Mouse (Mus musculus) naive thymus-derived CD4-positive, alpha-beta T cell, adult 2 months (primary cell): ENCODE data around the gene Psmd14.

ENCODE experiments used
- DNase-seq: peaks from one replicate; pipeline ENCODE4 v3.0.0-alpha.2; 2011; ENCODE audit warnings: low read depth

The Psmd14 gene

DNA sequence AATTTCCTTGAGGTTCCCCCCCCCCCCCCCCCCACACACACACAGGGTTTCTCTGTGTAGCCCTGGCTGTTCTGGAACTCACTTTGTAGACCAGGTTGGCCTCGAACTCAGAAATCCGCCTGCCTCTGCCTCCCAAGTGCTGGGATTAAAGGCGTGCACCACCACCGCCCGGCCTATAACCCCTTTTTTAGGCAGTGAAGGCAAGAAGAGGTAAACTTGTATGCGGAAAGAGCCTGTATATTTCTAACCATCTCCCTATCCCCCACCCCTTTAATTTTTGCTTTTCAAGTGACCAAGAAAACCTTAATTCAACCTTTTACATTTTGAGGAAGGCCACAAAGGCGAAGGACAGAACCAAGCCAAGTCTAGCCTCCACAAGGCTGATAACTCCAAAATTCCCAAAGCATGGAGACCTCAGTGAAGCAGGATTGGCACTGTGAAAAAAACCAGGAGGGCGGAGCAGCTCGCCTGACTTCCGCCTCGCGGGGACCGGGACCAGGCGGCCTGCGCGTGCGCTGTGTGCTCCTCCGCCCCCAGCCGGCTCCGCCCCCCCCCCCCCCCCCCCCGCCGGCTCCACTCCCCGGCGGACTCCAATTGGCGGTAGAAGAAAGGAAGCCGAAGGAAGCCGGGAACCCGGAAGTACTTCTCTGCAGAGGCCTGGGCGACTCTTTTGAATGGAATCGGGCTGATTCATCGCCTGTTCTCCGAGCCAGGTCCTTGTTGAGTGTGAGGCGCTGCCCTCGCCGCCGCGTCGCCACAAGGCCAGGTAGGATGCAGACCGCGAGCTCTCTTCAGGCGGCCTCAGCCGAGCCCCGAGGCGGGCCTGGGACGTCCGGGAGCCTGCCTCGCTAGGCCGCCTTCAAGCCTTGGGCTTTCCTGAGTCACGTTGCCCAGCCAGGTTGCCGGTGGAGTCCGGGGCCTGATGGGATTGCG is at the start of gene Psmd14:
Gene Psmd14 (plus strand): TSS at position 587 of the 933 bp plus-strand sequence.
- DNase-seq = peak; percentile 91

DNA sequence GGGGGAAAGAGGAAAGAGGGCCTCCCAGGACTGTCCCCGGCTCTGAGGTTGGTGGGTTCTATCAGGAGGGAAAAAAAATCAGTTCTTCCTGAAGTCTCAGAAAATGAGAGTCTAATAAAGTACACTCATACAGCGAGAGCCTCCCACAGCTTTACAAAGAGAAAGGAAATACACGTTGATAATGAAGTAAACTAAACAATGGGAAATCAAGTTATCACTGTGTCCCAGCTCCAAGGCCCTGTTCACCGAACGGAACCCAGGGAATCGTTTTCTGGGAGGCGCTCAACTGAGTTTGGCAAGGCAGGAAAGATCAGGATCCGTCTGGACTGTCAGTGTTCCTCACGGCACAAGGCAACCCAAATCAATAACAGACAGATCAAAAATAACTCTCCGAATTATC is 48.7 kb upstream of the Psmd14 start:
- DNase-seq = no peak

GRCm38 (mm10) chr2:61663573-61664241 is 47.8 kb upstream of the Psmd14 start:
- no peak for DNase-seq

DNA sequence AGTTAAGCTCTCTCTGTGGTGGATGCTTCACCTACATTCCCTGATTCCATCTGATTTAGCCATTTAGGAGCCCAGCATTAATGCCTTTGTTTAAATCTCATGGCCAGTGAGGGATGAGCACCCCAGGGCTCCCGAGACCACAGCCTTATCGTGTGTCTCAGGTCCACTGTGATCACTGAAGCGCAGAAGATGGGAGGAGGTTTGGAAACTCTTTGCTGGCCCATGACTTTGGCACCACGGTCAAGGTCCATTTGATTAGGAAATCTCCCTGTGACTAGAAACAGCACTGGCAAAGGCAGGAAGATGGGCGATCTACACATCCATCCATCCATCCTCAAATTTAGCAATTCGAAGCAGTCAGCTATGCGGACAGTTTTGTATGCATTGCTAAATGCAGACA is 44.1 kb upstream of the Psmd14 start:
- DNase-seq = no peak

- DNase-seq = peak; percentile 63
Measured at GRCm38 (mm10) chr2:61668260-61668659, 43.2 kb upstream of the Psmd14 start.

GRCm38 (mm10) chr2:61674555-61674954 is 36.9 kb upstream of the Psmd14 start:
- DNase-seq = no peak

DNA sequence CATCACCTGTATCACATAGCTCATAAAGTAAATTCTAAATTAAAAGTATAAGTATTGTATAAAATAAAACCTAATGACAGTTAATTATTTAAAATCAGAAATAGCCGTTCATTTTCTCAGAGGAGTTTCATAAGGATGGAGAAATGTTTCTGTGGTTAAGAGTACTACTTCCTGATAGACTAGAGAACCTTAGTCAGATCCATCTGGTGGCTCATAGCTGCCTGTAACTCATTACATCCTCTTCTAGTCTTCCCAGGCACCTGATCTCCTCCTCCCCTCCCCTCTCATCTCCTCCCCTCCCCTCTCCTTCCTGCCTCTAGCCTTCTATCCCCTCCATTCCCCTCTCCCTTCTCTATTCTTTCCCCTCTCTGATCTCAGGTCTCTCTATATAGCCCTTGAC is 29.9 kb upstream of the Psmd14 start:
- no peak for DNase-seq

GRCm38 (mm10) chr2:61686533-61686932 is 25.0 kb upstream of the Psmd14 start:
- DNase-seq = no peak

GRCm38 (mm10) chr2:61689086-61689485 is 22.4 kb upstream of the Psmd14 start:
- DNase-seq = no peak

DNA sequence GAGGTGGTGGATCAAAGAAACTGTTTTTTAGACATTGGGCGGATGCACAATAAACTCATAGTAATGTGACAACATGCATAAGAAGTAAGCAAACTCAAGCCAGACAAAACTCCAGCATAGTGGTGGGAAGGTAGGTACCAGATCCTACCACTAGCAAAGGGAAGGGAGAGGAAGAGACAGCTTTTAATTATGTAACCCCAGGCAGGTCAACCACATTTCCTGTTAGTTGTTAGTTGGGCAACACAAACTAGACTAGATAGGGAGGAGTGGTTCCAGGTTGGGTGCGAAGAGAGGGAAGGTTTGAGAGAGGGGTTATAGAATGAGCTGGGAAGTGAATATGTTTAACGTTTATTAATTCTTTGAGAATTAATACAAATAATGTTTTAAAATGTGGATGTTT is 1.9 kb upstream of the Psmd14 start:
- no peak for DNase-seq

GRCm38 (mm10) chr2:61712526-61712925 is 1.0 kb downstream of the Psmd14 start:
- DNase-seq = peak; percentile 43

GRCm38 (mm10) chr2:61722401-61722982 is 11.0 kb downstream of the Psmd14 start:
- DNase-seq = no peak

DNA sequence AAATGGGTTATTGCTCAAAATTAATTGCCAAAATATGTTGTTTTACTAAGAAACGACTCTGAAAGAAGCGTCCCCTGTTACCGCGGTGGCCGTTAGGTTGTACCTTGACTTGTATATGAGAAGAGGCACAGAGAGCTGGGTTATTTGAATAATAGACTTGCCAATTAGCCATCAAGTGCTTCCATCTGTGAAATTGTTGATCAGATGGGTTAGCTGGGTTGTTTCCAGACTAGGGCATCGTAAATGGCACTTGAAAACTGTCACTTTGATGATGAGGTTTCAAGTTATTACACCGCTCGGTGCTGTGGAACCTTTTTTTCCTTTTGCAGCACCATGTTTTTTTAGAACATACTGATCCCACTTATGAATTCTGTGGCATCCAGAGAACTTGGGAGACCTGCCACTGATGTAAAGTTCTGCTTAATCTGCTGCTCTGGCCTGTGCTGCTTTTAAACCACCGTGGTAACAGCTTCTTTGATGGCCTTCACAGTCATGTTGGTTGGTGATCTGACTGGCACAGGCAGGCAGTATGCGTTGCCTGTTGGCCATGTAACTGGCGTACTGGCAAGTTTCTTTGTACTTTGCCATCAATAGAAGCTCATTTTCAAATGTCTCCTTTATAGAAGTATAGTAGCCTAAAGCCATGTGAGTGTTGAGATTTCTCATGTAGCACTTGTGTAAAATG is 21.4 kb downstream of the Psmd14 start:
- DNase-seq = no peak

DNA sequence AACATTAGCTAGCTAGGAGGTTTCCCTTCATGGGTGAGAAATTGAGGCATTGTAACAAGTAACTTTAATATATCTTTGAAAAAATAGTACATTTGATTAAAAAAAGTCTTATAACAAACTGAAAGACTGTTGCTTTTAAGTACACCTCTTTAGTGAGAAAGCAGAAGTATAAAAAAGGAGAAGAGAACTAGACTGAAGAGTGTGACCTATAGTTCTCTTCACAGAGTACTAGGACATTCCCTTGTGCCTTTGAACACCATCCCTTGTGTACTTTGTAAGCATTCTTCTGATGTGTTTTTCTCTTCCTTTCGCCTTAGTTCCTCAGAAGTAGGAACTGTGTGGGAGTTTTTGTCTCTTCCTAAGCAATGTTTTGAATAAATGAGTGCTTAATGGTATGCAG is 22.7 kb downstream of the Psmd14 start:
- DNase-seq = no peak

GRCm38 (mm10) chr2:61746051-61746450 is 34.6 kb downstream of the Psmd14 start:
- DNase-seq = no peak

- no peak for DNase-seq
Measured at GRCm38 (mm10) chr2:61746580-61746979, 35.1 kb downstream of the Psmd14 start.

GRCm38 (mm10) chr2:61747411-61747810 is 35.9 kb downstream of the Psmd14 start:
- no peak for DNase-seq

- DNase-seq = no peak
Measured at GRCm38 (mm10) chr2:61750702-61751101, 39.2 kb downstream of the Psmd14 start.

DNA sequence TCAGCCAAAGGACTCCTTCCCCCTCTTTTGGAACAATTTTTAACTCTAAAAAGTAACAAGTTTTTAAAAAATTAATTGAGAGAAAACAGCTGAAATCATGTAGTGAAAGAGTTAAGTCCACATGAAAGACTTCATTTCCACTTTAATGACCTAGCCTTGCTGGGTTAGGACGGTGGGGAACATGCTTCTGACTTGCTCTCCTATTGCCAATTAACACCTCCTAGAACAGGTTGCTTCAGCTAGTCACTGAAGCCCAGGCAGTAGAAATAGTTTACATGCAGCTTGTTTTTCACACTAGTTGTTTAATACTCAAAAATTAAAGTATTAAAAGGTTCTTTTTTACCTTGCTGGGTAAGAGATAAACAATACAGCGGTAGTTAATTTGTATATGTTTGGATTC is 39.8 kb downstream of the Psmd14 start:
- no peak for DNase-seq

DNA sequence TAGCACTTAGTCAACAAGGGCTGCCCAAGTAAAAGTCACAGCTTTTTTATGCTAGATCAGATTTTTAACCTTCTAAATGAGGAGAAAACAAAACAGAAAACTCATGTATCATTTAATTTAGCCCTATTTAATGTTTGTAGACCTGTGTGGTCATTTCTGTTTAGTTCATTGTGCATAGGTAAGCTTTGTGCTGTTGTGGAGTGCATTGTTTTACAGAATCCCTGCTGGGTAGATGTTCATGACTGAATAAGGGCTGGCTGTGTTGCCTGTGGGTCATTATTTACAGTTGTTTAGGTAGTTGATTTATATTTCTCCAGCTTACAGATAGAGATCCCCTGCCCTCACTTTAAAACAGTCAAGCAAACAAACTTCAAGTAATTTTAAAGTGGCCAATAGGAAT is 40.9 kb downstream of the Psmd14 start:
- no peak for DNase-seq

DNA sequence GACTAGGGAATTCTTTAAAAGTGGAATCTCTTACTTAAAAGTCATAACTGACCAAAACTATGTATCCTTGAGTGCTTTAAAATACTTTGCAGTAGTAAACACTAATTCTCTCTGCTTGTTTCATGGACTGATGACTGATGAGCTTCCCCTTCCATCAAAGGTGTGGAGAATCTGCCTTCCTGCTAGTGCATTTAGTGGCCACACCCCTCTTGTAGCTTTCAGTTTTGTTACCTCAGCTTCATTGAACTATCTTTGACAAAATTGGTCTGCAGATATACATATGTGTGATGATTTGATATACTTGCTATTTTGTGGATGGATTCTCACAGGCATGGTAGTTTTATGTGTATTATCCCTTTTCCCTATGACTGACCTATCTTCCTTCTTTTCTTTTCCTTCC is 43.5 kb downstream of the Psmd14 start:
- DNase-seq = peak; percentile 24

DNA sequence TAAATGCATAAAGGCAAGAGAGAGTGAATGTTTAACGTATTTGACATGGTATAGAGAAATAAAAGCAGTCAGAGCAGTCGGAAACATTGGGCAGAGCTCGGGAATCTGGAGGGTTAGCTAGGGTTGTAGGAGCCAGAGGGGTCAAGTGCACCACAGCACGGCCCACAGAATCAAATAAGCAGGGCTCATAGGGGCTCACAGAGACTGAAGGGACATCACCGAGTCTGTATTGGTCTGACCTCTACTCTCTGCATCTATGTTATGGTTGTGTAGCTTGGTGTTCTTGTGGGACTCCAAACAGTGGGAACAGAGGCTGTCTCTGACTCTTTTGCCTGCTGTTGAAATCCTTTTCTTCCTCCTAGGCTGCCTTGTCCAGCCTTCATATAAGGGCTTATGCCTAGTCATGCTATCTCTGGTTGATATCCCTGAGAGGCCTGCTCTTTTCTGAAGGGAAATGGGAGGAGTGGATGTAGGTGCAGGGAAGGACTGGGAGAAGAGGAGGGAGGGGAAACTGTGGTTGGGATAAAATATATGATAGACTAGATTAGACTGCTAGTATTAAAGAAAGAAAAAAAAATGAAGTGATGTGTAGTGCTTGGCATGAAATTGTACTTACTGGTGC is 47.9 kb downstream of the Psmd14 start:
- no peak for DNase-seq
